Mouse (Mus musculus) heart, embryonic 10.5 days (tissue): Measurements from ENCODE around the gene Hoxd8. TPM values are rescaled to one million over a fixed set of nuclear protein-coding genes. Genes with fewer than 3 reads are reported as not detected.

ENCODE experiments used
- DNase-seq: peaks from one replicate; pipeline ENCODE4 v3.0.0-alpha.2; 2017; ENCODE audit warnings: low spot score
- H3K27ac ChIP-seq: fragments of 300-500 bp; sonication (generic); 2 replicates; pipeline ENCODE4 v1.5.1; 2016; ENCODE audit warnings: mild to moderate bottlenecking
- H3K27me3 ChIP-seq: fragments of 300-500 bp; sonication (generic); 2 replicates; pipeline ENCODE4 v1.6.1; 2016; ENCODE audit warnings: mild to moderate bottlenecking; ENCODE audit not compliant: poor library complexity, insufficient read depth, severe bottlenecking
- H3K36me3 ChIP-seq: fragments of 300-500 bp; sonication (generic); 2 replicates; pipeline ENCODE4 v1.6.1; 2016; ENCODE audit warnings: mild to moderate bottlenecking, moderate library complexity
- H3K4me1 ChIP-seq: fragments of 300-500 bp; sonication (generic); 2 replicates; pipeline ENCODE4 v1.6.1; 2016; ENCODE audit warnings: mild to moderate bottlenecking
- H3K4me3 ChIP-seq: fragments of 300-500 bp; sonication (generic); 2 replicates; pipeline ENCODE4 v1.5.1; 2016; ENCODE audit warnings: mild to moderate bottlenecking, moderate library complexity
- H3K9me3 ChIP-seq: fragments of 300-500 bp; sonication (generic); 2 replicates; pipeline ENCODE4 v1.6.1; 2016; ENCODE audit warnings: mild to moderate bottlenecking, moderate library complexity
- WGBS: fragments of 180-500 bp; shearing (Covaris S2); methylation state at CpG from one replicate; pipeline ENCODE4 v1.1.7; 2016; 5-methylcytosine and 5-hydroxymethylcytosine counted together
- polyA plus RNA-seq: library from polyadenylated mRNA; unstranded; fragments of >200 nt; fragmentation: Nextera tagmentation; extraction: Ambion mirVana; gene quantifications from 2 replicates; pipeline ENCODE4 v1.2.1, GENCODE M21; 2016

Hoxd8 gene
- polyA plus RNA-seq, 1 experiment from 2014 or later: 1.3 TPM

DNA sequence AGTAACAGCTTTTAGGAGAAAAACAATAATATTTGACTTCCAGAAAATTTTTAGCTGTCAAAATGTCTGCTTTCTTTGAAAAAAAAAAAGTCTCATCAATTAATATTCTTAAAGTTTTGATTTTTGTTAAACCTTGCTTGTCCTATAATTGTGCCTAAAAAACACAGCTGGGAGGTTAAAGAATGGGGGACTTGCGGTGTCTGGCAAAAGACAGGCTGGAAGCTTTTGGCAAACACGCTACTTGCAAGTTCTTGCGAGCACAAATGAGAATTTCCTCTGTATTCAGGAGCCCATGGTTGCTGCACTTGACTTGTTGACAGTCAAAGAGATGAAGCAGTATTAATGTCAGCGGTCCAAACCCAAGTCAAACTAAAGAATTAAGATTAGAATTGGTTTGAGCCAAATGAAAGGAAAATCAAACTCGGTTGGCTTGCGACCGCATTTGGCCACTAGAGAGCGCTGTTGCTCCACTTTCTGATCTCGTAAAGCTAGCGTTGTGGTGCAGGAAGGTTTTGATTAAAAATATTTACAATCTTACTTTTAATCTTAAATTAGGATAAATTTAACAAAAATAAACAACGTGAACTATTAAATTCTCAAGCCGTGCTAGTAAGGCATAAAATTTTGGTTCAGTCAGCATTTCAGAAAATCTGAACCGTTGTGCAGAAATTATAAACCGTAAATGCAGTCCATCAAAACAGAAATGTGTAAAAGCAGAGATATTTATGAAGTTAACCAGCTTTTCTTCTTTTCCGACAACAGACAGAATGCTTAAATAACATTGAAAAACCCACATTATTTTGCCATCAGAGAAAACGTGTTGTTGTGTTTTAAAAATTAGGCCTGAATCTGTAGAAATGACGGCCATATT, 2.2 kb upstream of the Hoxd8 start:
- H3K9me3 ChIP-seq: no peaks in the 10 kb centered on the region
- peaks cover 99% of the 10 kb centered on the region for H3K27me3 ChIP-seq
- H3K36me3 ChIP-seq: no peaks in the 10 kb centered on the region
- H3K4me3 ChIP-seq: no peak overlapping the region
- H3K27ac ChIP-seq: no peak overlapping the region
- no peak for DNase-seq
- H3K4me1 ChIP-seq: peaks cover 25% of the 10 kb centered on the region
- 14% methylated on average over 17 of the region's 17 CpGs for WGBS

DNA sequence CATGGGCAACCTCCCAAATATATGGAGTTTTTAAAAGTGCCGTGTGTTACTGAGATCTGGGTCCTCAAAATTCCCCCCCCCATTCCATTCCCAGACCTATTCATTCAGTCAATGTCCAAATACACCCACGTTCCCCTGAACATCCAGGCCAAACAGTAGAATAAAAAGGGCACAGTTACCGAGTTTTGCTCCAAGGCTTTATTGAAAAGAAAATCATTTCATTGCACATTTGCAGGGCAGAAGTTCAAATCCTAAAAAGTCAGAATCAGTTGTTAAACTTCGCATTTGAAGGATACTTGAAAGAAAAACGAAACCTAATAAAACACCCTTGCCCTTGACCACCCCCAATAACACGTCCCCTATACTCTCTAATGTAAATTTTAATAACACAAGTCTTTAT, 1.6 kb upstream of the Hoxd8 start:
- peaks cover 99% of the 10 kb centered on the region for H3K27me3 ChIP-seq
- H3K4me3 ChIP-seq: no peak overlapping the region
- no peaks in the 10 kb centered on the region for H3K9me3 ChIP-seq
- H3K27ac ChIP-seq: no peak overlapping the region
- no peaks in the 10 kb centered on the region for H3K36me3 ChIP-seq
- 16% methylated on average over 6 of the region's 6 CpGs for WGBS
- DNase-seq: no peak
- H3K4me1 ChIP-seq: peaks cover 19% of the 10 kb centered on the region

DNA sequence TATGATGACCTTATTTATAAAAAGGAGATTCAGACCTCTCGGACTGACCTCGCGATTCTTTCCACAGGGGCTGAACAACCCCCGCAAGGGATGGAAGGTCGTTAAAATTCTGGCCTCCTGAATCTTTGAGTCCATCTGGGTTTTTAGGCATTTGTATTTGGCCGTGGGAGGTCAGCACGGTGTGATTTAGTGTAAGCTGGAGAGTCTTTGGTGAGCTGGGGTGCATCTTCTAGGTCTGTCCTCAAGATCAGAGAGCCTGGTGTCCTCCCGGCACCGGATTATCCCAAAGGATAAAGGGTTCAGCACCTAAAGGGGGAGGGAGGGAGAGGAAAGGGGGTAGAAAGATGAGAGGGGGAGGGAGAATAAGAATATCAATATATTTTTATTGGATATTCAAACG, 1.1 kb upstream of the Hoxd8 start:
- WGBS: 4% methylated on average over 10 of the region's 10 CpGs
- no peak overlapping the region for H3K27ac ChIP-seq
- DNase-seq: no peak

DNA sequence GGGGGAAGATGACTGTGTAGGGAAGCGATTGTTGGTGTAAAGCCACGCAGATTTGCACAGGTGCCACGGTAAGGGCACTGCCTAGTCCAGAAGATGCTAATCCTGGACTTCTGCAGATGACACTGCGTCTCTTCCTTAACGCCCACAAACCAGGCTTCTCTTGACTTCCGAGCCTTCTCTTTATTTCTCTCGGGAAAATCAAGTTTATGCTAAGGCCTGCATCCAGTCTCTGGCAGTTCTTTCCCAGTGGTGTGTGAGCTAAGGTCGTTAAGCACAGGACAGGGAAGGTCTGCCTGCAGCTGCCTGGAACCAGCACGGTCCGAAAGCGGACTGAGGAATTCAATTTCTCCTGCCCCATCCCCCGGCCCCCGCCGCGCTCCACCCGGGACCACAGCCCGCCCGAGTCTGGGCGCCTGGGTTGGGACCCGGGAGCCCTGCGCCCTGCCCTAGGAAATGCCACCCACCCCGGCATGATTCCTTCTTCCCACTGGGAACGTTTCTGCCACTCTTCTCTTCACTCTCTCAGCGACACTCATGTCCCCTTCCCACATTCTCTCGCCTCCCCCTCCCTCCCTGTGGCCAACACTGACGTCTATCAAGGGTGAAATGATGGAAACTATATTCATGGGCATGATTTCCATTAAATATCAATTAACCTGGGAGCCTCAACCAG, 559 bp upstream of the Hoxd8 start:
- 3% methylated on average over 26 of the region's 26 CpGs for WGBS
- no peak overlapping the region for H3K27ac ChIP-seq
- no peak for DNase-seq

More for the DNA sequence above, 1.1 kb upstream of the Hoxd8 start:
- Histone ChIP-seq H3K36me3 (no peaks in the 10 kb centered on the region), H3K9me3 (no peaks in the 10 kb centered on the region), H3K27me3 (peaks cover 99% of the 10 kb centered on the region), H3K4me1 (peaks cover 14% of the 10 kb centered on the region), H3K4me3 (no peak overlapping the region)

DNA sequence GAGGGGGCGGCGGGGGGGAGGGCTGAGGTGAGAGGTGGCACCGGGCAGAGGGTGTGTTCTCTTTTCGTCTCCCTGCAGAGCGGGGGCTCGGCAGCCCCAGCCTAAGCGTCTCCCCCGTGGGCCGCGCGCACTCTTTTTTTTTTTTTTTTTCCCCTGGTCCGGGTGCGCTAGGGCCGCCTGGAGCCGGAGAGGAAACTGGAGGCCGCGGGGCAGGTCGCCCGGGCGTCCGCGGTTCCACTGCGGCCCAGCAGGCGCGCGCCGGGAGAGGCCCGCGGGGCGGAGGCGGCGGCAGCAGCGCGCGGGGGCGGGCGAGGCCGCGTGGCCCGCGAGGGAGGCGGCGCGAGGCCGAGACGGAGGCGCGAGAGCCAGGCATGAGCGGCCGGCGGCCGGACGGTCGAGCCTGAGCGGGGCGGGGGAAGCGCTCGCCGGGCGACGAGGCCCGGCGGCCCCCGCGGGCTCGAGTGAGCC, 618 bp downstream of the Hoxd8 start:
- peak overlapping the region; percentile 52 for H3K27ac ChIP-seq
- no peaks in the 10 kb centered on the region for H3K9me3 ChIP-seq
- no peak for DNase-seq
- H3K36me3 ChIP-seq: no peaks in the 10 kb centered on the region
- peaks cover 99% of the 10 kb centered on the region for H3K27me3 ChIP-seq
- H3K4me3 ChIP-seq: peak overlapping the region; percentile 59
- peaks cover 12% of the 10 kb centered on the region for H3K4me1 ChIP-seq
- 0% methylated on average over 45 of the region's 66 CpGs for WGBS

More for the DNA sequence above, 559 bp upstream of the Hoxd8 start:
- Histone ChIP-seq H3K4me3 (no peak overlapping the region), H3K36me3 (no peaks in the 10 kb centered on the region), H3K27me3 (peaks cover 99% of the 10 kb centered on the region), H3K9me3 (no peaks in the 10 kb centered on the region), H3K4me1 (peaks cover 12% of the 10 kb centered on the region)

DNA sequence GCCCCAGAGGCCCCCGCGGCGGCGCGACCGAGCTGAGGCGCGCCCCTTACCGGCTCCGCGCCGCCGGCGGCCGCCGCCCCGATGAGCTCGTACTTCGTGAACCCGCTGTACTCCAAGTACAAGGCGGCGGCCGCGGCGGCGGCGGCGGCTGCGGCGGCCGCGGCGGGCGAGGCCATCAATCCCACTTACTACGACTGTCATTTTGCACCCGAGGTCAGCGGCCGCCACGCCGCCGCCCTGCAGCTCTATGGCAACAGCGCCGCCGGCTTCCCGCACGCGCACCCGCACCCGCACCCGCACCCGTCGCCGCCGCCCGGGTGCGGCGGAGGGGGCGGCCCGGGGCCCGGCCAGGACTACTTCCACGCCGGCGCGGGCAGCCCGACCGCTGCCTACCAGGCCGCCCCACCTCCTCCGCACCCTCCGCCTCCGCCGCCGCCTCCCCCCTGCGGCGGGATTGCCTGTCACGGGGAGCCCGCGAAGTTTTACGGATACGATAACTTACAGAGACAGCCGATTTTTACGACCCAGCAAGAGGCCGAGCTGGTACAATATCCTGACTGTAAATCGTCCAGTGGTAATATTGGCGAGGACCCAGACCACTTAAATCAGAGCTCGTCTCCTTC, 1.2 kb downstream of the Hoxd8 start:
- peaks cover 99% of the 10 kb centered on the region for H3K27me3 ChIP-seq
- H3K4me3 ChIP-seq: peak overlapping the region; percentile 59
- no peaks in the 10 kb centered on the region for H3K9me3 ChIP-seq
- H3K4me1 ChIP-seq: peaks cover 12% of the 10 kb centered on the region
- H3K36me3 ChIP-seq: no peaks in the 10 kb centered on the region
- peak overlapping the region; percentile 52; the same call in 1 of the 2 replicates for H3K27ac ChIP-seq
- WGBS: 1% methylated on average over 79 of the region's 85 CpGs
- DNase-seq: no peak

DNA sequence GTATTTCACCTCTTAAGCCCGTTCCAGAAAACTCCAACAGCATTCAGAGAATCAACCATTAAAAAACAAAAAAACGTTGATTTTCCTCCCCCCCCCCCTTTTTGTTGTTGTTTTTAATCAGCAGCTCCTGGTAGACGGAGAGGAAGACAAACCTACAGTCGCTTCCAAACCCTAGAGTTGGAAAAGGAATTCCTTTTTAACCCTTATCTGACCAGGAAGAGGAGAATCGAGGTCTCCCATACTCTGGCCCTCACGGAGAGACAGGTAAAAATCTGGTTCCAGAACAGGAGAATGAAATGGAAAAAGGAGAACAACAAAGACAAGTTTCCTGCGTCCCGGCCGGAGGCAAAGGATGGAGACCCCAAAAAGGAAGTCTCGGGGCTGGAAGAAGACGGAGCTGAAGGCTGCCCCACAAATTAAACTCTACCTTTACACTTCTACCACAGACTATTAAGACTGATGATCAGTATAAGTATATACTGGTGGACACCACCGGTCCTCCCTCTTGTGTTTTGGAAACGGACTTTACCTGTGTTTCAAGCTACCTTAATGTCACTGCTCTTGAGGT, 2.1 kb downstream of the Hoxd8 start:
- peaks cover 12% of the 10 kb centered on the region for H3K4me1 ChIP-seq
- WGBS: 1% methylated on average over 13 of the region's 13 CpGs
- no peak overlapping the region for H3K27ac ChIP-seq
- DNase-seq: no peak
- H3K4me3 ChIP-seq: no peak overlapping the region
- peaks cover 99% of the 10 kb centered on the region for H3K27me3 ChIP-seq
- H3K9me3 ChIP-seq: no peaks in the 10 kb centered on the region
- no peaks in the 10 kb centered on the region for H3K36me3 ChIP-seq

DNA sequence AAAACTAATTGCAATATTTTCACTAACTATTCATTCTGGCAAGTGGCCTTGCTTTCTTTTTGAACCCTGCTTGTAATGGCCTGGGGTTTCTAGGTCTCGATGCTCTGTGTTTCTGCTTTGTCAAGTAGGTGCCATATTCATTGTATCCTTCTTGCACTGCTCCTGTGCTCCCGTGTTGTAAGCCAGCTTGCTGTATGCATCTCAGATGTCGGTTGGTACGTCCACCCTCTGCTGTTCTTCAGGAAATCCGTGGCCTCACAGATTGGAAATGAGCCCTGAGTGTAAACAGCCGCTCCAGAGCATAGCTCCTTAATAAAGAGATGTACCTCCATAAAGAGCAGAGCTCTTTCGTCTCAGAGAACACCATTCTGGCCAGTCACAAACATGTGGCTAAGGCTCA, 3.2 kb downstream of the Hoxd8 start:
- peaks cover 99% of the 10 kb centered on the region for H3K27me3 ChIP-seq
- WGBS: 7% methylated on average over 7 of the region's 7 CpGs
- DNase-seq: no peak
- no peak overlapping the region for H3K27ac ChIP-seq
- no peak overlapping the region for H3K4me3 ChIP-seq
- H3K9me3 ChIP-seq: no peaks in the 10 kb centered on the region
- H3K36me3 ChIP-seq: no peaks in the 10 kb centered on the region
- H3K4me1 ChIP-seq: peaks cover 19% of the 10 kb centered on the region

DNA sequence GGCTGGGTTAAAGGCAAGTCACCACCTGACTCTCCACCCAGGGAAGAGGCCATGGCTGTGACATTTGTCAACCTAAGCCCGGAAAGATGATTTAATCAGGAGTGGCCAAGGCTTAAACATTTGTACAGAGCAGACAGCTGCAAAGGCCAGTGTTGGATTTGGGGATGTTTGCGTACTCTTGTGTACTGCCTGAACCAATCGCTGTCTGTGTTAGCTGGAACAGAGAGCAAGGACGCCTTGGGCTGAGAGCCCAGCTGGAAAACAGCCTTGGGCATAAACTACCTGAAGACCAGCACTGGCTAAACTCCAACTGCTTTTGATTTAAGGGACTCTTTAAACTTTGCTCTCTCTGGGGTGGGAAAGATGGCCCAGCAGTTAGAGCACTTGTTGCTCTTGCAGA, 4.3 kb downstream of the Hoxd8 start:
- Histone ChIP-seq H3K9me3 (no peaks in the 10 kb centered on the region), H3K4me1 (peaks cover 19% of the 10 kb centered on the region), H3K27ac (no peak overlapping the region), H3K4me3 (no peak overlapping the region), H3K27me3 (peaks cover 99% of the 10 kb centered on the region), H3K36me3 (no peaks in the 10 kb centered on the region)
- 8% methylated on average over 4 of the region's 4 CpGs for WGBS
- DNase-seq: no peak

DNA sequence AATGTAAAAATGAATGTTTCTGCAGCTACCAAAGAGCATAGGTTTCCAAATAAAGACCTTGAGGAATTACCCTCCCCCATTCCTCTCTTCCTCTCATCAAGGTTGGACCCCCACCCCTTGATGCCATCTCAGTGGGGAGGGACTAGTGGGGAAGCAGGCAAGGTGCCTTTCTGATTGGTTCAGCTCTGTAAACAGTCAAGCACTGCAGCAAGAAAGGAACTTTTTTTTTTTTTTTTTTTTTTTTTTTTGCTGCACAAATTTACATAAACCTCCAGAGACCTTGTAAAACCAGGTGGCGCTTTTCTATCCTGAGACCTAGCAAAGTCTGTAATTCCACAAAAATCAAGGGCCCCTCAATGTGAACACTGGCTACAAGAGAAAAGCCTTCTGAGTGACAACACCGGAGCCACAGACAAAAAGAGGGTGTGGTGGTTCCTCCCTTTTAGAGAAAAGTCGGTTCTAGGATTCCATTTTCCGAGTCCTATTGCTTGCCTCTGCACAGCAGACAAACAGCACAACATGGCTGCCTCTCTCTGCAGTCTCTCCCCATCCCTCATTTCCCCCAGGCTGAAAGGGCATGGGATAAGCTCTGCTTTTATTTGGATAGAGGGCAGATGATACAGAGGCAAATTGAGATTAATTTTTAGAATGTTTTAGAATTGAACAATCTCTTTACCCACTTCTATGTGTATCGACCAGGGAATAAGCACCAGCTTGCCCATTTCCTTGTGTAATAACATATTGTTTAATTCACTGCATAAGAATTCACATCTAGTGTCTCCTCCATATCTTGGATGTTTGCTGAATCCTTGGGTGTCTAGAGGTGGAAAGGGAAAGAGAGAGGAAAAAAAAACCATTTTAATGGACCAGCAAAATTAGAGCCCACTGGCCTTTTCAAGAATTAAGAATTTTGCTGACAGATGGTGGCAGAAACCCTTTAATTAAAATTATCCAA, 5.3 kb downstream of the Hoxd8 start:
- Histone ChIP-seq H3K27me3 (peaks cover 99% of the 10 kb centered on the region), H3K36me3 (no peaks in the 10 kb centered on the region), H3K4me3 (no peak overlapping the region), H3K4me1 (peaks cover 16% of the 10 kb centered on the region), H3K27ac (no peak overlapping the region), H3K9me3 (no peaks in the 10 kb centered on the region)
- no peak for DNase-seq
- WGBS: 7% methylated on average over 5 of the region's 5 CpGs

DNA sequence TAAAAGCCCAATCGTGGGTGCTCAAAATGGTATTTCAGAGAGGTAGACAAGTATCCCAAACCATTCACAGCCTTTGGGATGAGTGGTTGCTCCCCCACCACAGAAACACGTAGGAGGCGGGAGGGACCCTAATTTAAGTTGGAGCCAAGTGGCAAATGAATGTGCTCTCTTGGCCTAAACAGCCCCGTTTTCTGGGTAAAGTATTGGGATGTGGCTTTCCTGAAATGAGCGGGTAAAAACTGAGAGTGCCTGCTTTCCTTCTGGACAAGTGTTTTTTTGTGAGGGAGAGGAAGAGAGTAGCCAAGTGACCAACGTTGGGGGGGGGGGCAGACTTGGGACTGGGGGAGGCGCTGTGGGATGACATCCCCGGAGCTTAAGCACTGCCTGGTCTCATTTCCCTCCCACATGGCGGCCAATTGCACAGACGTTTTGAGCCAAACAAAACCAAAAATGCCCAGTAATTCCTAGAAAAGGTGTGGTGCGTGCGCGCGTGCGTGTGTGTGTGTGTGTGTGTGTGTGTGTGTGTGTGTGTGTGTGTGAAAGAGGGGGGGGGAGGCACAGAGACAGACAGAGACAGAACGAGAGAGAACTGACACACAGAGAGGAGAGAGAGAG, 6.6 kb downstream of the Hoxd8 start:
- H3K4me3 ChIP-seq: peak overlapping the region; percentile 24; the same call in 1 of the 2 replicates
- peaks cover 99% of the 10 kb centered on the region for H3K27me3 ChIP-seq
- under 1% methylated on average over 16 of the region's 16 CpGs for WGBS
- DNase-seq: no peak
- H3K4me1 ChIP-seq: peaks cover 13% of the 10 kb centered on the region
- H3K27ac ChIP-seq: no peak overlapping the region
- H3K9me3 ChIP-seq: no peaks in the 10 kb centered on the region
- no peaks in the 10 kb centered on the region for H3K36me3 ChIP-seq
